Mouse (Mus musculus) left cerebral cortex, postnatal 36 days (tissue): ENCODE measurements at regions not wholly inside any gene's neighbourhood (a gene's known extent, or its start where the extent isn't known, plus 50 kb on each side); places are given as distances from the start of the nearest gene placed in this dataset.

Experiments
- DNase-seq, 2 experiments: peaks; one replicate each; pipeline ENCODE4 v3.0.0; 2021 to 2022; ENCODE audit warnings: low spot score in 2 of 2, mixed read lengths in 1 of 2
- intact Hi-C: fragments of 180-260 bp; cut with DNase I; formaldehyde crosslinking; loops from one replicate; pipeline ENCODE4 v1.15.1; 2025

GRCm38 (mm10) chr9:41526126-41526525 is 364.6 kb upstream of the Ubash3b start:
- intact Hi-C loops = no loop called here
- DNase-seq = no peak

GRCm38 (mm10) chr9:41525534-41525933 is 364.0 kb upstream of the Ubash3b start:
- intact Hi-C loops = no loop called here
- no peak for DNase-seq

GRCm38 (mm10) chr9:41524591-41524990 is 363.1 kb upstream of the Ubash3b start:
- peak in 1 of 2 experiments; percentile 8 for DNase-seq
- intact Hi-C loops = no loop called here

- intact Hi-C loops = no loop called here
- DNase-seq = no peak
Measured at GRCm38 (mm10) chr9:41523969-41524368, 362.5 kb upstream of the Ubash3b start.

- no peak for DNase-seq
- intact Hi-C loops = no loop called here
Measured at GRCm38 (mm10) chr9:41522302-41522701, 360.8 kb upstream of the Ubash3b start.

GRCm38 (mm10) chr9:41517787-41518186 is 356.3 kb upstream of the Ubash3b start:
- no peak for DNase-seq
- intact Hi-C loops = no loop called here

- intact Hi-C loops = no loop called here
- no peak for DNase-seq
Measured at GRCm38 (mm10) chr9:41517053-41517696, 355.7 kb upstream of the Ubash3b start.

- intact Hi-C loops = no loop called here
Measured at GRCm38 (mm10) chr9:41515192-41515591, 353.7 kb upstream of the Ubash3b start.

GRCm38 (mm10) chr9:41513701-41514100 is 352.2 kb upstream of the Ubash3b start:
- DNase-seq = no peak
- intact Hi-C loops = no loop called here

More at GRCm38 (mm10) chr9:41515192-41515591, 353.7 kb upstream of the Ubash3b start:
- DNase-seq = no peak

GRCm38 (mm10) chr9:41509597-41509996 is 348.1 kb upstream of the Ubash3b start:
- intact Hi-C loops = no loop called here
- no peak for DNase-seq

- DNase-seq = no peak
- intact Hi-C loops = no loop called here
Measured at GRCm38 (mm10) chr9:41508746-41509145, 347.2 kb upstream of the Ubash3b start.

- DNase-seq = peak; percentile 39 to 45
Measured at GRCm38 (mm10) chr9:41498326-41498725, 336.8 kb upstream of the Ubash3b start.

GRCm38 (mm10) chr9:41490112-41490511 is 328.6 kb upstream of the Ubash3b start:
- no peak for DNase-seq
- intact Hi-C loops = no loop called here

More at GRCm38 (mm10) chr9:41498326-41498725, 336.8 kb upstream of the Ubash3b start:
- intact Hi-C loops = no loop called here

GRCm38 (mm10) chr9:41488046-41488445 is 326.5 kb upstream of the Ubash3b start:
- DNase-seq = no peak
- intact Hi-C loops = no loop called here

GRCm38 (mm10) chr9:41483218-41483617 is 321.7 kb upstream of the Ubash3b start:
- intact Hi-C loops = no loop called here

GRCm38 (mm10) chr9:41481611-41482266 is 320.2 kb upstream of the Ubash3b start:
- DNase-seq = no peak
- intact Hi-C loops = no loop called here

More at GRCm38 (mm10) chr9:41483218-41483617, 321.7 kb upstream of the Ubash3b start:
- DNase-seq = no peak

- intact Hi-C loops = no loop called here
- DNase-seq = no peak
Measured at GRCm38 (mm10) chr9:41479854-41480749, 318.6 kb upstream of the Ubash3b start.

GRCm38 (mm10) chr9:41479085-41479484 is 317.6 kb upstream of the Ubash3b start:
- intact Hi-C loops = no loop called here

GRCm38 (mm10) chr9:41478106-41478848 is 316.8 kb upstream of the Ubash3b start:
- no peak for DNase-seq
- intact Hi-C loops = no loop called here

More at GRCm38 (mm10) chr9:41479085-41479484, 317.6 kb upstream of the Ubash3b start:
- DNase-seq = no peak
